Mouse (Mus musculus): ENCODE measurements around the gene 4930562C15Rik.

- TF ChIP-seq NRF1 (IDR thresholded peaks at IDR 0.05; ENCODE audit: insufficient read depth, low read depth, low read length, poor library complexity, severe bottlenecking) (no peak), CTCF (IDR thresholded peaks at IDR 0.05 in 2 of 3, conservative IDR thresholded peaks at IDR 0.05 in 1 of 3; ENCODE audit: control insufficient read depth in 1 of 3, insufficient read depth in 1 of 3, low read depth in 2 of 3, low read length in 3 of 3, poor library complexity in 1 of 3, severe bottlenecking in 1 of 3) (no peak), EP300 (IDR thresholded peaks at IDR 0.05; ENCODE audit: low read depth in 1 of 2, low read length in 2 of 2) (no peak), MAFK (IDR thresholded peaks at IDR 0.05; ENCODE audit: borderline replicate concordance, low read depth, low read length) (no peak), POLR2AphosphoS5 (IDR thresholded peaks at IDR 0.05; ENCODE audit: borderline replicate concordance, low read depth, low read length) (no peak), ETS1 (IDR thresholded peaks at IDR 0.05; ENCODE audit: low read depth, low read length) (no peak), BHLHE40 (IDR thresholded peaks at IDR 0.05; ENCODE audit: borderline replicate concordance, low read depth, low read length) (no peak), POLR2A (IDR thresholded peaks at IDR 0.05; ENCODE audit: control insufficient read depth in 1 of 2, insufficient read depth in 1 of 2, low read depth in 1 of 2, low read length in 2 of 2, poor library complexity in 1 of 2) (no peak), RCOR1 (IDR thresholded peaks at IDR 0.05; ENCODE audit: low read depth, low read length) (no peak)
Measured at GRCm38 (mm10) chr16:4907972-4908371, 72.8 kb downstream of the 4930562C15Rik start.
